Mouse (Mus musculus): ENCODE data around the gene Tmem131.

DNA sequence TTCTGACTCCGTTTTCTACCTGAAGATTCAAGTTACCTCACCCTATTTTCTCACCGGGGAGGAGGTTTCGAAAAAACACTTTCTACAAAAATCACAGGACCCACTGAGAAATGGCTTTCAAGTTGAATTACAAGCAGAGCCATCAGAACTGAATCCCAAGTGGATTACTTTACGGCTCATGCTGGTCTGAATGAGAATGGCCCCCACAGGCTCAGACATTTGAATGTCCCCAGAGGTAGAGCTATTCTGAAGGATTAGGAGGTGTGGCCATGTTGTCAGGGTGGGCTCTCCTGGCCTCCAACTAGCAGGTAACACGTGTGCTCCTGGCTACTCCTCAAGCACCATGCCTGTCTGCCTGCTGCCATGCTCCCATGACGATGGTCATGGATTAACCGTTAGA is 109.4 kb downstream of the Tmem131 start:
- no peak for TF ChIP-seq CTCF (IDR thresholded peaks at IDR 0.05)
- TF ChIP-seq POLR2A (IDR thresholded peaks at IDR 0.05; ENCODE audit: insufficient read depth, low read depth, low read length) = no peak
